Mouse (Mus musculus) thymus, adult 18-20 months (tissue): ENCODE measurements around the gene Olfr1224-ps1.
"Not testable (repeated sequence)": the region's sequence is repeated elsewhere in the genome, so short reads cannot be mapped to it uniquely, and the experiment has no call there.

Source experiments
- DNase-seq, 2 experiments: peaks; one replicate each; pipeline ENCODE4 v3.0.0; 2022; ENCODE audit warnings: mixed read lengths in 2 of 2

Gene Olfr1224-ps1

GRCm38 (mm10) chr2:89163991-89164390, at the start of gene Olfr1224-ps1:
Olfr1224-ps1 (minus strand) TSS chr2:89164091.
- DNase-seq, result not testable (repeated sequence)

- no peak for DNase-seq
Measured at GRCm38 (mm10) chr2:89199948-89200347, 36.1 kb upstream of the Olfr1224-ps1 start, which contains the start of gene Olfr1226. Olfr1226 (minus strand) TSS chr2:89200048.

- DNase-seq, result no peak
Measured at GRCm38 (mm10) chr2:89196325-89196982, 32.6 kb upstream of the Olfr1224-ps1 start.

GRCm38 (mm10) chr2:89174569-89174968, 10.7 kb upstream of the Olfr1224-ps1 start, which contains the start of gene Olfr1225:
Olfr1225 (minus strand) TSS chr2:89174669.
- no peak for DNase-seq

- not testable (repeated sequence) for DNase-seq
Measured at GRCm38 (mm10) chr2:89164711-89165110, 820 bp upstream of the Olfr1224-ps1 start.

GRCm38 (mm10) chr2:89151460-89151859, 12.4 kb downstream of the Olfr1224-ps1 start, which contains the start of gene Olfr1223:
Olfr1223 (minus strand) TSS chr2:89151560.
- no peak for DNase-seq

- no peak for DNase-seq
Measured at GRCm38 (mm10) chr2:89132954-89133353, 30.9 kb downstream of the Olfr1224-ps1 start, which contains the start of gene Olfr1222. Olfr1222 (minus strand) TSS chr2:89133054.

GRCm38 (mm10) chr2:89117183-89117582, 46.7 kb downstream of the Olfr1224-ps1 start, which contains the start of gene Olfr1221:
Olfr1221 (minus strand) TSS chr2:89117283.
- DNase-seq, result no peak

- no peak for DNase-seq
Measured at GRCm38 (mm10) chr2:89106735-89107134, 57.2 kb downstream of the Olfr1224-ps1 start, which contains the start of gene Olfr1220. Olfr1220 (minus strand) TSS chr2:89106835.

GRCm38 (mm10) chr2:89105651-89106050, 58.2 kb downstream of the Olfr1224-ps1 start:
- no peak for DNase-seq
